7 mouse cellular contexts compared by ENCODE assay signal in the genomic region with DNA sequence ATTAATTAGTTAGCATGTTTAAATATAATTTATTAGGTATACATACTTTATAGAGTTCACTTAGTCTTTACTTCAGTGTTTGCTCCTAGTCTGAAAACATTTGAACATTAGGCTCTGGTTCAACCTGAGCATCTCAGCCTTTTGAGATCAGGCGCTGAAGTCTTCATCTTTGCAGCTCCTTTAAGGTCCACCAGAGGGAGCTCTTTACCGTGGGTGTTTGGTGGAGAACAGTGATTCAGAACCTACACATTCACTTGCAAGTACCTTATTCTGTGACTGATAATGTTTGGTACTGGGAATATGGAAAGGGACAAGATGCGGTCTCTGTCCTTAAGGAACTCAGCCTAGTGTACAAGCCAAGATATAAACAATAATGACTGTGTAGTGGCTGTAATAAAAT. TPM values are rescaled to one million over a fixed set of nuclear protein-coding genes. Genes with fewer than 3 reads are reported as not detected.
DNase-seq lines count a peak whose midpoint lies in the region.

No protein-coding gene starts in this region.

- intact Hi-C loops in left cerebral cortex, postnatal 14 days (cut with DNase I), result loop anchor here (2.0 kb wide), 1 partner anchor 124 kb away; no protein-coding TSS in a partner anchor

- peak; percentile 23 for DNase-seq in left cerebral cortex, adult 11 months (ENCODE audit: low spot score)
- DNase-seq in left cerebral cortex, adult 8-10 months (ENCODE audit: low spot score in 2 of 2), result no peak
- DNase-seq in MEL-GATA-1-ER (ENCODE audit: extremely low read depth, low read depth), result peak; percentile 45
- peak; percentile 50 for DNase-seq in c-Kit-positive CD71-positive TER-119-negative erythroid progenitor cells, embryonic 14.5 days (ENCODE audit: low read depth)
- DNase-seq in frontal cortex, postnatal 36 days (ENCODE audit: low spot score in 2 of 2), result peak; percentile 49 to 71
- peak; percentile 52 to 72 for DNase-seq in left cerebral cortex, postnatal 14 days (ENCODE audit: low spot score in 2 of 2)
- DNase-seq in retina, embryonic 14.5 days (ENCODE audit: low spot score), result peak; percentile 81

RNA-seq across cellular contexts. Expression of a gene that starts 13.4 kb away (rescaled TPM):
- total RNA-seq in left cerebral cortex, adult 8-10 months (2022), result under 1 TPM in 1 of 4 experiments, not detected in 3; 0.19 TPM
- total RNA-seq in left cerebral cortex, postnatal 14 days (2021), result not detected

RNA-seq across cellular contexts. Expression of a gene that starts 16.8 kb away (rescaled TPM):
- total RNA-seq in left cerebral cortex, adult 8-10 months (2022), result 1 to 10 TPM; 1.4 to 1.8 (median 1.6) TPM
- 1 to 10 TPM; 1.2 to 1.9 TPM for total RNA-seq in left cerebral cortex, postnatal 14 days (2021)

RNA-seq across cellular contexts. Expression of a gene that starts 32.2 kb away (rescaled TPM):
- 1 to 10 TPM; 4.0 to 5.7 (median 5.0) TPM for total RNA-seq in left cerebral cortex, adult 8-10 months (2022)
- total RNA-seq in left cerebral cortex, postnatal 14 days (2021), result 1 to 10 TPM; 3.7 to 4.1 TPM

RNA-seq across cellular contexts. Expression of a gene that starts 41.2 kb away (rescaled TPM):
- total RNA-seq in left cerebral cortex, adult 8-10 months (2022), result not detected
- total RNA-seq in left cerebral cortex, postnatal 14 days (2021), result not detected

RNA-seq across cellular contexts. Expression of a gene that starts 42.6 kb away (rescaled TPM):
- total RNA-seq in left cerebral cortex, adult 8-10 months (2022), result not detected
- not detected for total RNA-seq in left cerebral cortex, postnatal 14 days (2021)

Comparison
In these comparisons a context has a peak if more than half of its experiments do, and no peak if none do; other contexts are left out.
1. DNase-seq: peak in left cerebral cortex, adult 11 months (single experiment), MEL-GATA-1-ER (single experiment), c-Kit-positive CD71-positive TER-119-negative erythroid progenitor cells, embryonic 14.5 days (single experiment), frontal cortex, postnatal 36 days (2 of 2), left cerebral cortex, postnatal 14 days (2 of 2) and retina, embryonic 14.5 days (single experiment); none in left cerebral cortex, adult 8-10 months (0 of 2).